Mouse (Mus musculus) B cell, adult 62 days (primary cell): ENCODE measurements around the gene Morn4. TPM values are rescaled to one million over a fixed set of nuclear protein-coding genes. Genes with fewer than 3 reads are reported as not detected.

ENCODE experiments used
- total RNA-seq: library from RNA; stranded (reverse); gene quantifications from 4 replicates; pipeline ENCODE4 v1.2.4, GENCODE M21; 2023

Gene Morn4
- not detected in 4 replicates for total RNA-seq

DNA sequence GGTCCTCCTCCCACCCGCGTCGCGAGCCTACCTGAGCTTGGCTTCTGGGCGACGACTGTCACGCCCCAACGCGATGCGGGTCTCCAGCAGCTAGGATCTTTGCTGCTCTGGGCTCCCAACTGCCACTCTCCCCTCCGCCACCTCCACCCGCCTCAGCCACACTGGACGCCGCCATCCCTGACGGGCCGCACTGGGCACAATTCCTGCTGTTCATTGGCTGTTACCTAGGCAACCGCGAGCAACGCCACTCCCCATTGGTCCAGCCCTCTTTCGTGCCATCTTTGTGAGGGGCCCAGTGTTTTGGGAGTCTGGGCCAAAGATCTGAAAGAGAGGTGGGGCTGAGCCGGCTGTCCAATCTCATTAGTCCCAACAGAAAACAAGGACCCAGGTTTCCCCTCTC lies at the start of gene Morn4:
TSS of gene Morn4 (minus strand) at position 192 of the 400 bp plus-strand sequence.

GRCm38 (mm10) chr19:42128787-42129508 lies 42.8 kb upstream of the Morn4 start, which contains the start of gene Avpi1:
Gene Avpi1 (minus strand): TSS chr19:42129059.

DNA sequence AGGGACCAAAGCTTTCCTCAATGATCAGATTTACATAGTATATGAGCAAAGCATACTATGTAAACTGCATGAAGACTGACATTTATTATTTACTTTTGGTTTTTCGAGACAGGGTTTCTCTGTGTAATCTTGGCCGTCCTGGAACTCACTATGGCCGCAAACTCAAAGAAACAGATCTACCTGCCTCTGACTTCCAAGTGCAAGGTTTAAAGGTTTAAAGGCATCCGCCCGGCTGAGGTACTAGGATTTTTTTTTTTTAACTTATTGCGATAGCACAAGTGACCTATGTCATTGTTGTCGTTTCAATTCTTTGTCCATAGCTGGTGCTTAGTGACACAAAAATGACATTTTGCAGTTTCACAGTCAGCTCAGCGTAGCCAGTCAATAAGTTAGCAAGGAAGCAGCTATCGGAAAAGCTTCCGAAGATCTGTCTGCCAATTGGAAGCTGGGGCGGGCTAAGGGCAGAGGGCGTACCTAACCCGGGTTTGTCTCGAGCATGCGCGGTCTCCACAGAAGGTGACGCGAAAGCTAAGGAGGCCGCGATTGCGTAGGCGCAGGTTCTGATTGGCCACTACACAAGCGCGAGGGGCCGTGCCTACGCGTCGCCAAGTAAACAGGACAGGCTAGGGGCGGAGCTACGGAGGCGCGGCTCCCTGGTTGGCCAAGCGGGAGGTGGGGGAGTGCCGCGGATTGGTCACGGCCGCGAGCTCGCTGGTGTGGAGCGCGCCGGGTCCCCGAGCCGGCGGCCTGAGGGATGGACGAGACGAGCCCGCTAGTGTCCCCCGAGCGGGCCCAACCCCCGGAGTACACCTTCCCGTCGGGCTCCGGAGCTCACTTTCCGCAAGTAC lies 3.8 kb upstream of the Morn4 start, which contains the start of gene Pi4k2a:
TSS of gene Pi4k2a (plus strand) at position 723 of the 848 bp plus-strand sequence.

GRCm38 (mm10) chr19:42051948-42052347 lies 34.2 kb downstream of the Morn4 start, which contains the start of gene 4933411K16Rik:
Gene 4933411K16Rik (plus strand): TSS chr19:42052248.

GRCm38 (mm10) chr19:42045269-42046102 lies 40.7 kb downstream of the Morn4 start, which contains the start of gene Hoga1:
Gene Hoga1 (plus strand): TSS chr19:42045610.

GRCm38 (mm10) chr19:42035456-42036248 lies 50.5 kb downstream of the Morn4 start, which contains the start of gene Ankrd2:
Gene Ankrd2 (plus strand): TSS chr19:42036000.

Other genes starting within 250 kb of the Morn4 start
- 37.5 to 43.8 TPM (median 38.4 TPM) in 4 replicates for gene Frat2, start 238.2 kb downstream of the Morn4 start, total RNA-seq
- gene Rrp12, start 190.2 kb downstream of the Morn4 start, total RNA-seq = 37.5 to 42.6 TPM (median 39.7 TPM) in 4 replicates
- 80.9 to 95.2 TPM (median 81.5 TPM) in 4 replicates for gene Pgam1, start 174.4 kb downstream of the Morn4 start, total RNA-seq
- gene Exosc1, start 152.9 kb downstream of the Morn4 start, total RNA-seq = 43.1 to 47.9 TPM (median 46.8 TPM) in 4 replicates
- gene Zdhhc16, start 152.9 kb downstream of the Morn4 start, total RNA-seq = 33.0 to 38.7 TPM (median 34.5 TPM) in 4 replicates
- gene Mms19, start 105.2 kb downstream of the Morn4 start, total RNA-seq = 73.0 to 88.4 TPM (median 77.2 TPM) in 4 replicates
- 4.8 to 7.0 TPM (median 5.7 TPM) in 4 replicates for gene Ubtd1, start 104.6 kb downstream of the Morn4 start, total RNA-seq
- gene Ankrd2, start 50.4 kb downstream of the Morn4 start, total RNA-seq = not detected in 4 replicates
- gene Hoga1, start 40.7 kb downstream of the Morn4 start, total RNA-seq = not detected in 4 replicates
- gene 4933411K16Rik, start 34.1 kb downstream of the Morn4 start, total RNA-seq = not detected in 4 replicates
- gene Pi4k2a, start 4.1 kb upstream of the Morn4 start, total RNA-seq = 46.3 to 50.4 TPM (median 48.0 TPM) in 4 replicates
- 3.8 to 4.8 TPM (median 4.2 TPM) in 4 replicates for gene Avpi1, start 42.7 kb upstream of the Morn4 start, total RNA-seq
- gene Marveld1, start 61.0 kb upstream of the Morn4 start, total RNA-seq = 1.1 to 1.6 TPM (median 1.2 TPM) in 4 replicates
- 80.0 to 88.4 TPM (median 86.0 TPM) in 4 replicates for gene Zfyve27, start 77.6 kb upstream of the Morn4 start, total RNA-seq
- gene Sfrp5, start 115.9 kb upstream of the Morn4 start, total RNA-seq = not detected in 4 replicates
- gene Golga7b, start 161.2 kb upstream of the Morn4 start, total RNA-seq = not detected in 4 replicates